Mouse (Mus musculus): ENCODE data around the gene Fer1l5. TPM values are rescaled to one million over a fixed set of nuclear protein-coding genes. Genes with fewer than 3 reads are reported as not detected.

Gene Fer1l5
- polyA plus RNA-seq, 1 experiment = not detected

GRCm38 (mm10) chr1:36444471-36445464 lies 72.7 kb downstream of the Fer1l5 start, which contains the start of gene Lman2l:
Gene Lman2l (minus strand): TSS chr1:36445271.
- H3K27ac ChIP-seq (ENCODE audit: insufficient read depth, low read length) = peak within 1 kb of the TSS; percentile 49; the same call in 1 of the 2 replicates
- H3K4me3 ChIP-seq (ENCODE audit: extremely low read depth, insufficient read depth, insufficient read length) = peak within 1 kb of the TSS; percentile 89
- under 1% methylated on average over 57 of the region's 57 CpGs for WGBS

GRCm38 (mm10) chr1:36445508-36445907 lies 73.4 kb downstream of the Fer1l5 start:
- Histone ChIP-seq H3K27me3 (ENCODE audit: control insufficient read depth, insufficient read depth, low read length) (no peaks in the 10 kb centered on the region), H3K4me1 (ENCODE audit: control insufficient read depth, insufficient read depth, insufficient read length) (peaks cover 7% of the 10 kb centered on the region), H3K36me3 (ENCODE audit: control insufficient read depth, insufficient read depth, low read length) (0 out of 2 replicates have a peak, but pooled peaks cover 1% of the 10 kb centered on the region), H3K4me3 (ENCODE audit: extremely low read depth, insufficient read depth, insufficient read length) (no peak overlapping the region), H3K27ac (ENCODE audit: insufficient read depth, low read length) (no peak overlapping the region)
- DNase-seq (ENCODE audit: low read depth in 1 of 2, low spot score in 2 of 2) = no peak
- TF ChIP-seq CTCF (IDR thresholded peaks at IDR 0.05; ENCODE audit: extremely low read depth, insufficient read depth, insufficient read length, insufficient replicate concordance) = no peak
- TF ChIP-seq POLR2A (IDR thresholded peaks at IDR 0.05; ENCODE audit: low read depth, low read length) = no peak
- 46% methylated on average over 8 of the region's 8 CpGs for WGBS

More at GRCm38 (mm10) chr1:36444471-36445464, 72.7 kb downstream of the Fer1l5 start, which contains the start of gene Lman2l:
- H3K27me3 ChIP-seq (ENCODE audit: control insufficient read depth, insufficient read depth, low read length) = no peaks in the 10 kb centered on the region
- H3K4me1 ChIP-seq (ENCODE audit: control insufficient read depth, insufficient read depth, insufficient read length) = peaks cover 7% of the 10 kb centered on the region
- TF ChIP-seq CTCF (IDR thresholded peaks at IDR 0.05; ENCODE audit: extremely low read depth, insufficient read depth, insufficient read length, insufficient replicate concordance) = no peak
- TF ChIP-seq POLR2A (IDR thresholded peaks at IDR 0.05; ENCODE audit: low read depth, low read length) = no peak
- peak; percentile 85 to 97 for DNase-seq (ENCODE audit: low read depth in 1 of 2, low spot score in 2 of 2)
- 0 out of 2 replicates have a peak, but pooled peaks cover 1% of the 10 kb centered on the region for H3K36me3 ChIP-seq (ENCODE audit: control insufficient read depth, insufficient read depth, low read length)

GRCm38 (mm10) chr1:36446106-36446824 lies 74.2 kb downstream of the Fer1l5 start:
- H3K36me3 ChIP-seq (ENCODE audit: control insufficient read depth, insufficient read depth, low read length) = 0 out of 2 replicates have a peak, but pooled peaks cover 1% of the 10 kb centered on the region
- no peak overlapping the region for H3K27ac ChIP-seq (ENCODE audit: insufficient read depth, low read length)
- no peak for DNase-seq (ENCODE audit: low read depth in 1 of 2, low spot score in 2 of 2)
- no peaks in the 10 kb centered on the region for H3K27me3 ChIP-seq (ENCODE audit: control insufficient read depth, insufficient read depth, low read length)
- H3K4me3 ChIP-seq (ENCODE audit: extremely low read depth, insufficient read depth, insufficient read length) = no peak overlapping the region
- TF ChIP-seq CTCF (IDR thresholded peaks at IDR 0.05; ENCODE audit: extremely low read depth, insufficient read depth, insufficient read length, insufficient replicate concordance) (no peak), POLR2A (IDR thresholded peaks at IDR 0.05; ENCODE audit: low read depth, low read length) (no peak)
- WGBS = 19% methylated on average over 5 of the region's 5 CpGs
- peaks cover 7% of the 10 kb centered on the region for H3K4me1 ChIP-seq (ENCODE audit: control insufficient read depth, insufficient read depth, insufficient read length)

- H3K4me1 ChIP-seq (ENCODE audit: control insufficient read depth, insufficient read depth, insufficient read length) = peaks cover 7% of the 10 kb centered on the region
- H3K36me3 ChIP-seq (ENCODE audit: control insufficient read depth, insufficient read depth, low read length) = no peaks in the 10 kb centered on the region
- no peak overlapping the region for H3K4me3 ChIP-seq (ENCODE audit: extremely low read depth, insufficient read depth, insufficient read length)
- 85% methylated on average over 5 of the region's 5 CpGs for WGBS
- no peak for DNase-seq (ENCODE audit: low read depth in 1 of 2, low spot score in 2 of 2)
- H3K27ac ChIP-seq (ENCODE audit: insufficient read depth, low read length) = no peak overlapping the region
- H3K27me3 ChIP-seq (ENCODE audit: control insufficient read depth, insufficient read depth, low read length) = no peaks in the 10 kb centered on the region
- TF ChIP-seq CTCF (IDR thresholded peaks at IDR 0.05; ENCODE audit: extremely low read depth, insufficient read depth, insufficient read length, insufficient replicate concordance) = no peak
- no peak for TF ChIP-seq POLR2A (IDR thresholded peaks at IDR 0.05; ENCODE audit: low read depth, low read length)
Measured at GRCm38 (mm10) chr1:36446841-36447240, 74.8 kb downstream of the Fer1l5 start.

DNA sequence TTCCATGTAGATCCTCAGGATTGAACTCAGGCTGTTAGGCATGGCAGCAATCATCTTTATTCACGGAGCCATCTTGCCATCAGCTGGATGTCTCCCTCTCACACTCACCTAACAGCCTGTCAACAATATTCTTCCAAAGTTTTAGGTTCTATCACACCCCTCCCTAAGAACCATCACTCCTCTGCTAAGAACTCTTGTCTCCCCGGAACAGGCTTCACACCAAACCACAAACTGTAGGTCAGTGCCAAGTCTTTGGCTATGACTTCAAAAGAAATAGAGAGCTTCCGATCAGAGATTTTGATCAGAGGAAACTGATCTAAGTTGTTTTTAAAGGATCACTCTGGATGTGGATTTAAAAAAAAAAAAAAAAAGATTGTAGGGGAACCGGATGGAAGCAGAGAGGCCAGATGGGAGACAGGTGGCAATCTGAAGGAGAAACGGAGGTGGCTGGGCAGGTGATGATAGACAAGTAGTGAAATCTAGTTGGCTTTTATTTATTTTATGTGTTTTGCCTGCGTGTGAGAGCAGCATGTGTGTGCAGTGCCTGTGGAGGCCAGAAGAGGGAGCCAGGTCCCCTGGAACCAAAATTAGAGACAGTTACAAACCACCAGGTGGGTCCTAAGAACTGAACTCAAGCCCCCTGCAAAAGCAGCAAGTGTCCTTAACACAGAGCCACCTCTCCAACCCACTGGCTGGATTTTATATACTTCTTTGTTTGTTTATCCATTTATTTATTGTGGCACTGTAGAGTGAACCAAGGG lies 82.1 kb downstream of the Fer1l5 start:
- 83% methylated on average over 6 of the region's 6 CpGs for WGBS
- no peak for TF ChIP-seq CTCF (IDR thresholded peaks at IDR 0.05; ENCODE audit: extremely low read depth, insufficient read depth, insufficient read length, insufficient replicate concordance)
- no peaks in the 10 kb centered on the region for H3K36me3 ChIP-seq (ENCODE audit: control insufficient read depth, insufficient read depth, low read length)
- no peaks in the 10 kb centered on the region for H3K4me1 ChIP-seq (ENCODE audit: control insufficient read depth, insufficient read depth, insufficient read length)
- no peak overlapping the region for H3K27ac ChIP-seq (ENCODE audit: insufficient read depth, low read length)
- H3K4me3 ChIP-seq (ENCODE audit: extremely low read depth, insufficient read depth, insufficient read length) = no peak overlapping the region
- H3K27me3 ChIP-seq (ENCODE audit: control insufficient read depth, insufficient read depth, low read length) = no peaks in the 10 kb centered on the region
- DNase-seq (ENCODE audit: low read depth in 1 of 2, low spot score in 2 of 2) = no peak

- no peak for DNase-seq (ENCODE audit: low read depth in 1 of 2, low spot score in 2 of 2)
Measured at GRCm38 (mm10) chr1:36457388-36458014, 85.4 kb downstream of the Fer1l5 start.

More at GRCm38 (mm10) chr1:36457388-36458014, 85.4 kb downstream of the Fer1l5 start:
- no peak overlapping the region for H3K27ac ChIP-seq (ENCODE audit: insufficient read depth, low read length)
- H3K27me3 ChIP-seq (ENCODE audit: control insufficient read depth, insufficient read depth, low read length) = no peaks in the 10 kb centered on the region
- 43% methylated on average over 7 of the region's 7 CpGs for WGBS
- no peaks in the 10 kb centered on the region for H3K36me3 ChIP-seq (ENCODE audit: control insufficient read depth, insufficient read depth, low read length)
- no peak overlapping the region for H3K4me3 ChIP-seq (ENCODE audit: extremely low read depth, insufficient read depth, insufficient read length)
- TF ChIP-seq CTCF (IDR thresholded peaks at IDR 0.05; ENCODE audit: extremely low read depth, insufficient read depth, insufficient read length, insufficient replicate concordance) (no peak), POLR2A (IDR thresholded peaks at IDR 0.05; ENCODE audit: low read depth, low read length) (no peak)
- H3K4me1 ChIP-seq (ENCODE audit: control insufficient read depth, insufficient read depth, insufficient read length) = peaks cover 8% of the 10 kb centered on the region; the same call in 1 of the 2 replicates
